Mouse (Mus musculus) intestine, embryonic 16.5 days (tissue): Measurements from ENCODE around the gene Golt1a. TPM values are rescaled to one million over a fixed set of nuclear protein-coding genes. Genes with fewer than 3 reads are reported as not detected.
A peak's percentile ranks its signal among the peaks of the same experiment; 100 is the strongest.

Experiments used
- ATAC-seq: fragments of 200-750 bp; cut with Nextera tagmentation; 2 replicates; pipeline ENCODE4 v1.8.0; 2017; ENCODE audit warnings: moderate TSS enrichment, moderate library complexity
- H3K27ac ChIP-seq: fragments of 300-500 bp; sonication (generic); 2 replicates; pipeline ENCODE4 v1.5.1; 2014; ENCODE audit warnings: mild to moderate bottlenecking, low read length
- H3K27me3 ChIP-seq: fragments of 300-500 bp; sonication (generic); replicated peaks from 2 replicates; pipeline ENCODE4 v1.6.1; 2014; ENCODE audit warnings: low read length, control low read depth, mixed read lengths; ENCODE audit not compliant: control insufficient read depth, insufficient read depth
- H3K36me3 ChIP-seq: fragments of 300-500 bp; sonication (generic); 2 replicates; pipeline ENCODE4 v1.6.1; 2014; ENCODE audit warnings: low read length, control low read depth; ENCODE audit not compliant: control insufficient read depth, insufficient read depth
- H3K4me1 ChIP-seq: fragments of 300-500 bp; sonication (generic); 2 replicates; pipeline ENCODE4 v1.6.1; 2014; ENCODE audit warnings: low read length, control low read depth, mixed read lengths; ENCODE audit not compliant: control insufficient read depth, insufficient read depth
- H3K4me2 ChIP-seq: fragments of 300-500 bp; sonication (generic); 2 replicates; pipeline ENCODE4 v1.6.1; 2014; ENCODE audit warnings: low read depth, low read length, control low read depth
- H3K4me3 ChIP-seq: fragments of 300-500 bp; sonication (generic); 2 replicates; pipeline ENCODE4 v1.5.1; 2014; ENCODE audit warnings: mild to moderate bottlenecking, low read length
- H3K9ac ChIP-seq: fragments of 300-500 bp; sonication (generic); 2 replicates; pipeline ENCODE4 v1.6.1; 2014; ENCODE audit warnings: low read depth, low read length
- H3K9me3 ChIP-seq: fragments of 300-500 bp; sonication (generic); 2 replicates; pipeline ENCODE4 v1.6.1; 2016; ENCODE audit warnings: low read length, control low read depth; ENCODE audit not compliant: control insufficient read depth
- WGBS: fragments of 180-500 bp; shearing (Covaris S2); extraction: QIAGEN DNeasy Blood & Tissue Kit; methylation state at CpG from one replicate; pipeline ENCODE4 v1.1.7; 2014; 5-methylcytosine and 5-hydroxymethylcytosine counted together
- polyA plus RNA-seq: library from polyadenylated mRNA; unstranded; fragments of >200 nt; fragmentation: Nextera tagmentation; extraction: Ambion mirVana; gene quantifications from 2 replicates; pipeline ENCODE4 v1.2.1, GENCODE M21; 2015

Gene Golt1a
- polyA plus RNA-seq, 1 experiment from 2014 or later, result 34.8 TPM

DNA sequence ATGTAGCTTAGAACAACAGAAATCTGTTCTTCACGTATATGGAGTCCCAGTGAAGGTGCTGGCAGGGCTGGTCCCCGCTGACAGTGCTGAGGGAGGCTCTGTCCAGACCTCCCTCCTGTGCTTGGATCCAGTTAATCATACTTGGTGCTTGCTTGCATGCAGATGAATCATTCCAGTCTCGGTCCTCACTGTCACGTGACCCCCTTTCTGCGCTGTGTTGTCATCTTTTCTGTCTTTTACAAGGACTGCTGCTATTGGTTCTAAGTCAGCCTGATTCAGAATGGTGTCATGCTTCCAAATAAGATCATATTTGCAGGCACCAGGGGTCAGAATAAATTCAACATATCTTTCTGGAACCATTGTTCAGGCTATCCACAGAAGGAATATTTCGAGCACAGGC lies 17.7 kb upstream of the Golt1a start:
- Histone ChIP-seq H3K27ac (no peak overlapping the region), H3K9me3 (no peaks in the 10 kb centered on the region), H3K9ac (no peak overlapping the region), H3K4me3 (no peak overlapping the region), H3K27me3 (no peaks in the 10 kb centered on the region), H3K4me1 (no peaks in the 10 kb centered on the region), H3K36me3 (peaks cover 5% of the 10 kb centered on the region), H3K4me2 (no peak overlapping the region)
- ATAC-seq, result no peak
- 91% methylated on average over 6 of the region's 6 CpGs for whole genome bisulfite sequencing

DNA sequence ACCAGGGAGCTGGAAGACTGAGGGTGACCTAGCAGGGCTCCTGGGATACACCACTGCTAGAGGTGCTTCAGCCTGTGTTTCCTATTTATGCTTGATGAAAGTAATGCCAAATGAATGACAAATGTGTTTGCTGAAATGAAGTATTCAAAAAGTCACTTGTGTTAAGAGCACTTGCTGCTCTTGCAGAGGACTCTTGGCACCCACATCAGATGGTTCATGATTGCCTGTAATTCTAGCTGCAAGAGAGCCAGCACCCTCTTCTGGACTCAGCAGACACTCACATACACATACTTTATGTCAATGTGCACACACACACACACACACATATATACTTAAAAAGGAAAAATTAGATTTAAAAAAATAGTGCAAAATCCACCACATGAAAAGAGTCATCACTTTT lies 17.0 kb upstream of the Golt1a start:
- Histone ChIP-seq H3K27ac (no peak overlapping the region), H3K4me1 (no peaks in the 10 kb centered on the region), H3K9me3 (no peaks in the 10 kb centered on the region), H3K36me3 (peaks cover 1% of the 10 kb centered on the region), H3K9ac (no peak overlapping the region), H3K4me3 (no peak overlapping the region), H3K4me2 (no peak overlapping the region), H3K27me3 (no peaks in the 10 kb centered on the region)
- no peak for ATAC-seq

DNA sequence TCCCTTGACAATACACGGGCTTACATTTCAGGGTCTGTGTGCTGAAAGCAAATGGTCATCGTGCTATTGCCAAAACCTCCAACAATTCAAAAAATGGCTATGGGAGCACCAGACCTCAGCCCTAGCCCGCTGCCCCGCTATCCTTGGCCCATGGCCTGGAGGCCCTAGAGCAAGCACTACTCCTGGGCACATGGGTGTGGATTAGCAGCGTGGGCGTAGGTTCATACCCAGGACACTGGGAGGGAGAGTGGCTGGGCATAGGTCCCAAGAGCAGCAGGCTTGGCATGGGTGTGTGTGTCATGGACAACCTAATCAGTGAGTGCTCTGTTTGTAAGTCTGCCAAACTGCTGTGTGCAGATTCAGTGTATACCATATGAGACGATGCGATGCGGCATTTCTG lies 13.2 kb upstream of the Golt1a start:
- ATAC-seq, result no peak
- 84% methylated on average over 9 of the region's 9 CpGs for WGBS
- H3K9me3 ChIP-seq, result no peaks in the 10 kb centered on the region
- H3K36me3 ChIP-seq, result peaks cover 4% of the 10 kb centered on the region; the same call in 1 of the 2 replicates
- no peak overlapping the region for H3K9ac ChIP-seq
- H3K4me2 ChIP-seq, result no peak overlapping the region
- no peak overlapping the region for H3K27ac ChIP-seq
- no peaks in the 10 kb centered on the region for H3K4me1 ChIP-seq
- H3K4me3 ChIP-seq, result no peak overlapping the region
- no peaks in the 10 kb centered on the region for H3K27me3 ChIP-seq

DNA sequence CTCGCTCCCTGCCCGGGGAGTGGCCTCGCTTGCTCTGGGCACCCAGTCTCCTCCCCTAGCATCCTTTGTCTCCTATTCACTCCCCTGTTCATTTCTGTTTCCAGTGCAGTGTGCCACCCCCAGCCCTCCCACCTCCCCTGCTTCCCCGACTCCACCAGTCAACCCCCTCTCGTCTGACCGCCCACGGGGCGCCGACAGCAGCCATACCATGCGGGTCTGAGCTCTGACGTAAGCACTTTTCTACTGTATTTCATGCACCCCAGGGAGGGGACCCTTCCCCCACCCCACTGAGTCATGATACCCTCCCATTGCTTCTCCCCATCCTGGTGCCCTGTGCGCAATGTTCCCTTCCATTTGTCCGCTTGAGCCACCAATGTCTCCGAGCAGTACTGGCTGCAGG lies 10.8 kb upstream of the Golt1a start:
- H3K4me2 ChIP-seq, result no peak overlapping the region
- no peak overlapping the region for H3K4me3 ChIP-seq
- H3K36me3 ChIP-seq, result peaks cover 4% of the 10 kb centered on the region
- no peaks in the 10 kb centered on the region for H3K27me3 ChIP-seq
- peaks cover 8% of the 10 kb centered on the region; the same call in 1 of the 2 replicates for H3K4me1 ChIP-seq
- WGBS, result 55% methylated on average over 14 of the region's 14 CpGs
- no peak overlapping the region for H3K27ac ChIP-seq
- peak; percentile 10; the same call in 1 of the 2 replicates for ATAC-seq
- H3K9ac ChIP-seq, result no peak overlapping the region
- no peaks in the 10 kb centered on the region for H3K9me3 ChIP-seq

DNA sequence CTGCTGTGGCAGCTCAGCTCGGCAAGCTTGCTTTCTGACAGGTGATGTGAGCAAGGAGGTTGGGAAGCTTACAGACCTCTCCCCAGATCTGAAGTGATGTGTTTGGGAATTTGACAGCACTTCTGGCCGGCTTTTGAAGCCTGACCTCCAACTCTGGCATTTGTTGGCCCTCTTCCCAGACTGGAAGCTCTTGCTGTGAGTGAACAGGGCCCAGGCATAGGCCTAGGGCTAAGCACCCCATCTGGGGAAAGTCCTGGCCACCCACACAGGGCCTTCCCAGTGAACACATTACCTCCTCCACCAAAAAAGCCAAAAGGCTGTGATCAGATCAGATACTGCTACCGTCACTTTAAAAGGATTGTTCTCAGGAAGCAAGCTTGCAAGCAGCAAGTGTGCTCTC lies 7.1 kb upstream of the Golt1a start:
- Histone ChIP-seq H3K9ac (no peak overlapping the region), H3K4me1 (peaks cover 8% of the 10 kb centered on the region; the same call in 1 of the 2 replicates), H3K4me3 (no peak overlapping the region), H3K27ac (peak overlapping the region; percentile 38; the same call in 1 of the 2 replicates), H3K9me3 (peaks cover 4% of the 10 kb centered on the region; the same call in 1 of the 2 replicates), H3K4me2 (no peak overlapping the region), H3K36me3 (peaks cover 4% of the 10 kb centered on the region), H3K27me3 (no peaks in the 10 kb centered on the region)
- 32% methylated on average over 3 of the region's 3 CpGs for WGBS
- ATAC-seq, result no peak

DNA sequence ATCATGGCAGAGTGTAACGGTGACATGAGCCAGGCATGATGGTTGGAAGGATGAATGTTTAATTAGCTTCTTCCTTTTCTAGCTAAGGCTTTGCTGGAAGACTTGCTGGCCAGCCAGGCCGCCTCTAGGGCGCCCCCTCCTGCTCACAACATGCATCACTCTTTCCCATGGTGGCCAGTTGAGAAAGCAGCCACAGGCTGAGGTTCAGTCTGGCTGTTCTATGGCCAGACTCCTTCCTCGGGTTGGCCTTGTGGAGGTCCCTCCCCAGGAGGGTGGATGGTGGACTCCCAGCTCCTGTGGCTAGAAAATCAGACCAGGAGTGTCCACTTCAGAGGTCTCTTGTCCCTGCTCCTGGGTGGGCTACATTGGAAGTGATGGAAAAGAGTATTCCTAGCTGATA lies 2.8 kb upstream of the Golt1a start:
- Histone ChIP-seq H3K4me2 (no peak overlapping the region), H3K4me1 (peaks cover 6% of the 10 kb centered on the region; the same call in 1 of the 2 replicates), H3K36me3 (no peaks in the 10 kb centered on the region; the same call in 1 of the 2 replicates), H3K27me3 (no peaks in the 10 kb centered on the region), H3K4me3 (no peak overlapping the region), H3K27ac (no peak overlapping the region), H3K9ac (no peak overlapping the region), H3K9me3 (peaks cover 4% of the 10 kb centered on the region; the same call in 1 of the 2 replicates)
- no peak for ATAC-seq
- WGBS, result 7% methylated on average over 4 of the region's 4 CpGs

DNA sequence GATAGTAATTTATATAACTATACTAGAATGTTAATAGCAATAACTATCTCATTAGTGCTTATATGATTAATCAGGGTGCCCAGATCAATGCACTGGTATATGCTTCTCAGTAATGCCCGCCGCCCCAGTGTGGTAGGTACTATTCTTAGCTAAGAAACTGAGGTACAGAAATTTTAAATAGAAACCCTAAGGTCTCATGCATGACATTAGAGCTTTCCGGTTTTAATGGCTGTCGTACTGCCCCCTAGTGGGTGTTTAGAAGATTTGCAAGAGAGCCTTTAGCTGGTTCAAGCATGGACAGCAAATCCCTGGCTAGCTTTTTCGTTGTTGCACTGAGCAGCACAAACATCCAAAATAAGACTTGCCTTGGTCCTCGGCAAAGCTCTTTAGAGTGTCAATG lies 2.3 kb upstream of the Golt1a start:
- Histone ChIP-seq H3K9me3 (peaks cover 4% of the 10 kb centered on the region; the same call in 1 of the 2 replicates), H3K4me3 (no peak overlapping the region), H3K27me3 (no peaks in the 10 kb centered on the region), H3K36me3 (no peaks in the 10 kb centered on the region), H3K9ac (no peak overlapping the region), H3K4me2 (no peak overlapping the region), H3K4me1 (peaks cover 5% of the 10 kb centered on the region; the same call in 1 of the 2 replicates), H3K27ac (no peak overlapping the region)
- 11% methylated on average over 6 of the region's 6 CpGs for WGBS
- no peak for ATAC-seq

DNA sequence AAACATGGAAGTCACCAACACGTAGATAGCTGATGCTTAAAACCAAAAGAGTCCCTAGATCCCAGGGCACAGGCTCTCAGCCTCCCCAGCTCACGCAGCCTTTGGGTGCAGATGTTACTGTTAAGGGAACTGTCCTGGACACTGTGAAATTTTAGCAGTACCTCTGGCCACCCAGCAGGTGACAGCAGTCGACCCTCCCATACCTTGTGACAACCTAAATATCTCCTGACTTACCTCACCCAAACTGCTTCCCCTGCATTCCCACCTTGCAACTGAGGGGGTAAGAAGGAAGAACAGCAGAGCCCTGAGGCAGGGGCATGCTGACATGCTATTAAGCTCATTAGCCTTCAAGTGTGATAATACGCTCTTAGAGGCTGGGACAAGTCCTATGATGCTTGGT lies 1.6 kb downstream of the Golt1a start:
- no peak overlapping the region for H3K4me2 ChIP-seq
- H3K36me3 ChIP-seq, result no peaks in the 10 kb centered on the region
- ATAC-seq, result no peak
- no peak overlapping the region for H3K4me3 ChIP-seq
- no peaks in the 10 kb centered on the region for H3K9me3 ChIP-seq
- H3K9ac ChIP-seq, result no peak overlapping the region
- H3K4me1 ChIP-seq, result 0 out of 2 replicates have a peak, but pooled peaks cover 3% of the 10 kb centered on the region
- 61% methylated on average over 4 of the region's 4 CpGs for WGBS
- H3K27ac ChIP-seq, result no peak overlapping the region
- H3K27me3 ChIP-seq, result no peaks in the 10 kb centered on the region

DNA sequence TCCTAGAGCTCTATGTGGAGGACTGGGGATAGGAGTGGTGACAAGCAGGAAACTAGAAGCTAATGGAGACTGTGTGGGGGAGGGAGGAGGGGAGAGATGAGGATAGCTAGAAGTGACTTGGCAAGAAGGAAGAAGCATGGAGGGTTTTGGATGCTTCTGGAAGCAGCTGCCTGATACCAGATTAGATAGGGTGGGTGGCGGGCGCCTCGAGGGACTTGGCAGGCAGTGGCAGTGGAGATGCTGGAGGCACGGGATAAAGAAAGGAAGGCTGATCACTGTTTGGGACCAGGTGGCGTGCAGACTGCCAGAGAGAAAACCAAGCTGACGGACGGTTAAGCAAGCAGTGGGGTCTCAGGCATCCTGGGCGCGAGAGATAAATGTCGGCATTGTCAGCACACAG lies 2.3 kb downstream of the Golt1a start:
- no peak overlapping the region for H3K4me2 ChIP-seq

DNA sequence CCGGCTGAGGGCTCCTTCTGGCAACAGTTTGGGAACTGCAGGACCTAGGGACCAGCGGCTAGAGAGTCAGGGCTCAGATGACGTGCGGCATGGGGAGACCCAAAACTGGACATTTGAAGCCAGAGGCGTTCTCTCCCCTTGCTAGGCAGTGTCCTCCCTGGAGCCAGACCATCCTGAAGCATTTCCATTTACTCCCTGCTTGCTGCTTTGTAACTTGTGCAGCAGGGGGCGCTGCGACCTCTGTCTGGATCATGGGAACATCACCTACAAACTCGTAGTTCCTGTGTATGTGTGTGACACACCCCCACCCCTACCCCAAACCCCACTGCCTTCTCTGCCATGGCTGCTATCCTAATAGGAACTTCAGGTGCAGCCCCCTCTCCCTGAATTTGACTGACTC lies 4.8 kb downstream of the Golt1a start:
- Histone ChIP-seq H3K4me1 (0 out of 2 replicates have a peak, but pooled peaks cover 3% of the 10 kb centered on the region), H3K9ac (no peak overlapping the region), H3K36me3 (no peaks in the 10 kb centered on the region), H3K27me3 (no peaks in the 10 kb centered on the region), H3K9me3 (no peaks in the 10 kb centered on the region), H3K4me3 (no peak overlapping the region), H3K27ac (no peak overlapping the region), H3K4me2 (no peak overlapping the region)
- 35% methylated on average over 8 of the region's 8 CpGs for WGBS
- ATAC-seq, result no peak

More for the DNA sequence above, 2.3 kb downstream of the Golt1a start:
- 36% methylated on average over 10 of the region's 10 CpGs for WGBS
- no peak overlapping the region for H3K27ac ChIP-seq
- 0 out of 2 replicates have a peak, but pooled peaks cover 3% of the 10 kb centered on the region for H3K4me1 ChIP-seq
- no peak overlapping the region for H3K4me3 ChIP-seq
- no peak for ATAC-seq
- H3K27me3 ChIP-seq, result no peaks in the 10 kb centered on the region
- no peaks in the 10 kb centered on the region for H3K9me3 ChIP-seq
- H3K9ac ChIP-seq, result no peak overlapping the region
- H3K36me3 ChIP-seq, result no peaks in the 10 kb centered on the region
